Mouse (Mus musculus) bone marrow macrophage, adult 2 months (primary cell): ENCODE measurements at regions not wholly inside any gene's neighbourhood (a gene's known extent, or its start where the extent isn't known, plus 50 kb on each side); places are given as distances from the start of the nearest gene placed in this dataset.

ENCODE experiments used
- CTCF ChIP-seq: IDR thresholded peaks from 2 replicates; pipeline ENCODE4 v1.5.1; 2012; ENCODE audit warnings: low read depth, mild to moderate bottlenecking, low read length, moderate library complexity
- POLR2A ChIP-seq: IDR thresholded peaks from 2 replicates; pipeline ENCODE4 v1.6.1; 2012; ENCODE audit warnings: mild to moderate bottlenecking, low read depth, low read length, borderline replicate concordance

- TF ChIP-seq POLR2A: no peak
- no peak for TF ChIP-seq CTCF
Measured at GRCm38 (mm10) chr6:103352405-103353124, 157.8 kb upstream of the Chl1 start.
